Mouse (Mus musculus) liver, embryonic 11.5 days (tissue): ENCODE measurements at regions not wholly inside any gene's neighbourhood (a gene's known extent, or its start where the extent isn't known, plus 50 kb on each side); places are given as distances from the start of the nearest gene placed in this dataset.

ENCODE experiments used
- ATAC-seq: fragments of 200-750 bp; cut with Nextera tagmentation; replicated peaks from 2 replicates; pipeline ENCODE4 v1.8.0; 2017; ENCODE audit warnings: moderate number of reproducible peaks, mild to moderate bottlenecking, moderate TSS enrichment, moderate library complexity; ENCODE audit not compliant: low FRiP score
- DNase-seq: peaks from one replicate; pipeline ENCODE4 v3.0.0-alpha.2; 2017; ENCODE audit warnings: low spot score
- H3K27ac ChIP-seq: fragments of 300-500 bp; sonication (generic); 2 replicates; pipeline ENCODE4 v1.5.1; 2014; ENCODE audit warnings: mild to moderate bottlenecking, low read depth, low read length, control low read depth
- H3K27me3 ChIP-seq: fragments of 300-500 bp; sonication (generic); replicated peaks from 2 replicates; pipeline ENCODE4 v1.6.1; 2014; ENCODE audit warnings: low read length, mixed read lengths; ENCODE audit not compliant: control insufficient read depth, insufficient read depth
- H3K36me3 ChIP-seq: fragments of 300-500 bp; sonication (generic); 2 replicates; pipeline ENCODE4 v1.6.1; 2014; ENCODE audit warnings: mild to moderate bottlenecking, low read length, moderate library complexity, mixed read lengths; ENCODE audit not compliant: control insufficient read depth, insufficient read depth
- H3K4me1 ChIP-seq: fragments of 300-500 bp; sonication (generic); replicated peaks from 2 replicates; pipeline ENCODE4 v1.6.1; 2014; ENCODE audit warnings: low read length, mixed read lengths; ENCODE audit not compliant: control insufficient read depth, insufficient read depth
- H3K4me2 ChIP-seq: fragments of 300-500 bp; sonication (generic); 2 replicates; pipeline ENCODE4 v1.6.1; 2014; ENCODE audit warnings: mild to moderate bottlenecking, control low read depth, moderate library complexity
- H3K4me3 ChIP-seq: fragments of 300-500 bp; sonication (generic); 2 replicates; pipeline ENCODE4 v1.5.1; 2014; ENCODE audit warnings: low read depth, low read length, control low read depth
- H3K9ac ChIP-seq: fragments of 300-500 bp; sonication (generic); 2 replicates; pipeline ENCODE4 v1.6.1; 2014; ENCODE audit warnings: low read depth, low read length, control low read depth
- H3K9me3 ChIP-seq: fragments of 300-500 bp; sonication (generic); 2 replicates; pipeline ENCODE4 v1.6.1; 2016; ENCODE audit warnings: low read length, inconsistent platforms, mixed read lengths; ENCODE audit not compliant: control insufficient read depth
- WGBS: fragments of 180-500 bp; shearing (Covaris S2); extraction: QIAGEN DNeasy Blood & Tissue Kit; methylation state at CpG from one replicate; pipeline ENCODE4 v1.1.7; 2014; 5-methylcytosine and 5-hydroxymethylcytosine counted together

DNA sequence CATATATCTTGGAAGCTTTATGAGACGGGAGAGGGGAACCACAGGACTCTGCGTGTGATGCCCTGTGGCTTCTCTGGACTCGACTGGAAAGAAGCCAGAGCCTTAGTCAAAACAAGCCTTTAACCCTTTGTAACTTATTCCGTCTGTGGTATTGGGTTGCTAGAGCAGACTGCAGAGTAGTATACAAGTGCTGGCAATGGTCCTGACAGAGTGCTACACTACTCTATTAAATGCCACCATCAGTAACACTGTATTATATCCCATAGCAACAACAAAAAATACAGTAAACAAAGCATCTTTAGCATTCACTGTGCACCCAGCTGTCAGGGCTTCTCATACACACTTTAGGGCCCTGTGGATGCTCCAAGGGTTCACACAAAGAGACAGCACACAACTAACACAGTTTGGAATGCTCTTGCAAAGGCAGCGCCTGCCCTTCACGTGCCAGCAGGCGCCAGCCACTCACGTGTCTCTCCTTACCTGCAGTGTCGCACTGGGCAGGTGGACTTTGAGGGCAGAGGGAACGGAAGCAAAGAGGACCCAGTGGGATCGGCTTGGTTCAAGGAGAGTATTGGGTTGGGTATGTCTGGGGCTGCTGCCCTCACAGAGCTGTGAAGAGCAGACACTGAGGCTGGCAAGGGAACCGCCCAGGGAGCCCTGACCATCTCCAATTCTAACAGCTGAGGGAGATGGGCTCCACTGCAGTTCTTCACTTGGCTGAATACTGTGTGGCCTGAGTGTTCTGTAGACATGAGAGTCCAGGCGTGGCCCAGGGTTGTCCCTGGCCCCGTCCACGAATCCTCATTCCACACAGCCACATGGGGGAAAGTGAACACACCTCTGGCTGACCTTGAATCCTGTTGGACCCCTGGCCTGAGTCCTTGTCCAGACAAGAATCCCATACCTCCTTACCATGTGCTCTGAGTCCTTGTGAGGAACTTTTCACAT, 130.3 kb upstream of the Zdhhc25 start:
- no peak overlapping the region for H3K27ac ChIP-seq
- no peak overlapping the region for H3K4me3 ChIP-seq
- H3K36me3 ChIP-seq: no peaks in the 10 kb centered on the region
- no peaks in the 10 kb centered on the region for H3K4me1 ChIP-seq
- DNase-seq (no peak), ATAC-seq (no peak)
- 75% methylated on average over 15 of the region's 15 CpGs for WGBS
- no peaks in the 10 kb centered on the region for H3K27me3 ChIP-seq
- no peak overlapping the region for H3K4me2 ChIP-seq
- no peak overlapping the region for H3K9ac ChIP-seq
- H3K9me3 ChIP-seq: no peaks in the 10 kb centered on the region

DNA sequence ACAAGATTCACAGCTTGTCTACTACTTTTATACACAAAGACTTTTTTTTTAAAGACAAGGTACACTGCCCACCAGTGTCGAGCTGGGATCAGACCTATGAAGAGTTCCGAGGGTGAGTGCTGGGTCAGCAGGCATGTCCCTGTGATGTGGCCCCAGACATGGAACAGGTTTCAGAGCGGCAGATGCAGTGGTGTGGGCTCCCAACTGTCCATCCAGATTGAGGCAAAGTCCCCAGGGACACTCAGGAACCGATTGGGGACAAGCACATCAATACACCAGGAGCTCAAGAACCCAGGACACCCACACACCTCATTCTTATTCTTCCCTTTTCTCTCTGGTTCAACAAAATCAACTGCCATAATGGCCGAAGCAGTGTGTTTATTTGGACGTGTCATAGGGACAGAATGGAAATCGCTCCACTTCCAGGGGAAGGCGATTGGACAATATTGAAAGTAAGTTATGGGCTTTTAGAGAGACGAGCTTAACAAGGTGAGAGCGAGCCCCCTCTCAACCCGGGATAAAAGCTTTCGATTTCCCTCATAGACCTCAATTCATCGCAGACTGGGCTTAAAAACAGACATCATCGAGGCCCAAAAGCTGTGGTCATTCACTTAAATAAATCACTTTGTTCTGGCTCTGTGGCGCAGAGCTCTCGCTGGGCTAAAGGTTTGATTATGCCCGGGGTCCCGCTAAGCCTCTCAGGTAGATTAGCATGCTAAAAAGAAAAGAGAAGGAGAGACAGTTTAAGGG, 127.6 kb upstream of the Zdhhc25 start:
- no peak for ATAC-seq

DNA sequence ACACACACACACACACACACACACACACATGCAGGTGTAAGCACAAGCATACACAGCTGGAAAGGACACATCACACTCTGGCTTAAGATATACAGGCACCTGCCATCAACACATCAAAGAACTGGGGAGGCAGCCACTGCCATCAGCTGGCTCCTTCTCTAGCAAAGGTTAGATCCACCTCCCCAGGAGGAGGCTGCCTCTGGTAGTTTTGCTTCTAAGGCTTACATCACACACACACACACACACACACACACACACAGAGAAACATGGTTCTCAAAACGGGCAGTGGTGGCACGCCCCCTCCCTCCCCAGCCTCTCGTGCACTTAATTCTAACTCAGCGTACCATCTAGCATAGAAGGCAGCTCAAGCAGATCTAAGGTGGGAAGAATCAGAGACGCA, 126.9 kb upstream of the Zdhhc25 start:
- Histone ChIP-seq H3K36me3 (no peaks in the 10 kb centered on the region), H3K9me3 (no peaks in the 10 kb centered on the region), H3K27ac (no peak overlapping the region), H3K27me3 (no peaks in the 10 kb centered on the region), H3K4me2 (no peak overlapping the region), H3K4me1 (no peaks in the 10 kb centered on the region), H3K4me3 (no peak overlapping the region), H3K9ac (no peak overlapping the region)
- no peak for ATAC-seq
- DNase-seq: no peak
- 77% methylated on average over 5 of the region's 5 CpGs for WGBS

More for the DNA sequence above, 127.6 kb upstream of the Zdhhc25 start:
- no peak overlapping the region for H3K4me3 ChIP-seq
- H3K36me3 ChIP-seq: no peaks in the 10 kb centered on the region
- no peak overlapping the region for H3K9ac ChIP-seq
- no peaks in the 10 kb centered on the region for H3K9me3 ChIP-seq
- no peaks in the 10 kb centered on the region for H3K4me1 ChIP-seq
- no peak overlapping the region for H3K4me2 ChIP-seq
- H3K27ac ChIP-seq: no peak overlapping the region
- no peaks in the 10 kb centered on the region for H3K27me3 ChIP-seq
- no peak for DNase-seq
- 75% methylated on average over 18 of the region's 18 CpGs for WGBS

DNA sequence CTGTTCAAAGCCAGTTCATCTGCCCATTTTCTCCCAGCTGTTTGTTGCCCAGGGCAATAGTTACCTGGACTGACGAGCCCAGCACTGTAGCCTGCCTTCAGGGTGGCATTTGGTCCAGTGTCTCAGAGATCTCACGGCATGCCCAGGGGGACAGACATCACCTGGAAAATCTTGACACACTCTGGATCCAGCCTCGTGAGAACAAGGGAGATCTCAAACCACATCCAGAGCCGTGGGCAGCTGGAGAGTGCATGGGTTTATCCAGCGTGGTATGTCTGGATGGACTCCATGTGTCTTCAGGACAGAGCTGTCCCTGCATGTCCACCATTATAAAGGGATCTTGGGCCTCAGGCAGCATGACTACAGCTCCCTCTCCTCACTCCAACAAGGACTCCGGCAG, 116.6 kb upstream of the Zdhhc25 start:
- WGBS: 78% methylated on average over 6 of the region's 6 CpGs
- Histone ChIP-seq H3K9ac (no peak overlapping the region), H3K9me3 (no peaks in the 10 kb centered on the region), H3K36me3 (no peaks in the 10 kb centered on the region), H3K4me1 (no peaks in the 10 kb centered on the region), H3K4me2 (no peak overlapping the region), H3K27me3 (no peaks in the 10 kb centered on the region), H3K4me3 (no peak overlapping the region), H3K27ac (no peak overlapping the region)
- ATAC-seq (no peak), DNase-seq (no peak)

DNA sequence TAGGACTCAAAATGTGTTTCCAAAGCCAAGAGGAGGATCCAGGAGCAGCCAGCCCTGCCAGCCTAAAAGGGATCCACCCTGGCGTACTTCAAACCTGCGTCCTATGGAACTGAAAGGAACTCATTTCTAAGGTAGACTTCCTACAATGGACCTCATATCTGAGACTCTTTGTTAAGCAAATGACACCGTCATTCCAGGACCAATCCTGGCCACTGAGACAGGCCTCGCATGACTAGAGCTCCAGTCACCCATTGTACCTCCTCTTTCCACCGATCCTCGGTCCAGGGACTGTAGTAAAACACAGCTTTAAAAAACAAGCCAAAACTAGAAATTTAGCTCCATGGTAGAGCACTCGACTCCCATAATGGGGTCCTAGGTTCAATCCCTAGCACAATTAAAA, 110.4 kb upstream of the Zdhhc25 start:
- DNase-seq (no peak), ATAC-seq (no peak)
- no peaks in the 10 kb centered on the region for H3K4me1 ChIP-seq
- no peaks in the 10 kb centered on the region for H3K36me3 ChIP-seq
- no peaks in the 10 kb centered on the region for H3K27me3 ChIP-seq
- no peak overlapping the region for H3K9ac ChIP-seq
- no peaks in the 10 kb centered on the region for H3K9me3 ChIP-seq
- H3K27ac ChIP-seq: no peak overlapping the region
- WGBS: 84% methylated on average over 7 of the region's 7 CpGs
- H3K4me2 ChIP-seq: no peak overlapping the region
- no peak overlapping the region for H3K4me3 ChIP-seq

DNA sequence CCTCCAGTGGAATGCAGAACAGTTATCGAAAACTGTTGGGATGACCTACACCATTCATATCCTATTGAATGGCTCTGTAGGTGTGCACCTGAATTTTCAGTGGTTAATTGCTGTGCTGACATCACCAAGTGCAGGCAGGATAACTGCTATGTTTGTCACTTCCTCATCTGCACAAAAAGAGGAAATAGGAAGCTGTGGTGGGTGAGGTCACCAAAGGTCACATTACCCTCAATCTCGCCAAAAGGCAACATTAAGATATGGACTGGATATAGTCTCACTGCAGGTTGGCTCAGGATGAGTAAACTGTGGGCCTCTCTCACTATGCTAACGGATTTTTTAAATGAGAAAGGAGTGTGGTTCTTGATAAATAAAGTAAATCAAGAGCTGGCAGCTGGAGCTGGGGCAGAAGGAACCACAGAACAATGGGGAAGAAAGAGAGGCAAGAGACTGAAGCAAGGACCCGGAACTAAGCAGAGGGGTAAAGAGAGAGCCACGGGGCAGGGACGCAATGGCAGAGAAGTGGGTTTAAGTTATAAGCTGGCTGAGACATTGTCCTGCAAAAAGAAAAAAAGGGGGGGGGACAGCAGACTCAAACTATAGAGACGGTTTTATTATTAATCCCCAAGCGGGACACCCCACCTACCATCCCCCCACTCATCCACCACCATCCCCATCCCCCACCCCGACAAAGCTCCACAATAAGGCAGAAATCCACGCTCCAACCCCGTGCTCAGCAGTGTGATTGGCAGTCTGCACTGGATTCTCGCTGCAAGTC, 109.6 kb upstream of the Zdhhc25 start:
- Histone ChIP-seq H3K9ac (no peak overlapping the region), H3K4me1 (no peaks in the 10 kb centered on the region), H3K4me2 (no peak overlapping the region), H3K27ac (no peak overlapping the region), H3K36me3 (no peaks in the 10 kb centered on the region), H3K4me3 (no peak overlapping the region), H3K9me3 (no peaks in the 10 kb centered on the region), H3K27me3 (no peaks in the 10 kb centered on the region)
- DNase-seq (no peak), ATAC-seq (no peak; the same call in 1 of the 2 replicates)
- 41% methylated on average over 12 of the region's 12 CpGs for WGBS

DNA sequence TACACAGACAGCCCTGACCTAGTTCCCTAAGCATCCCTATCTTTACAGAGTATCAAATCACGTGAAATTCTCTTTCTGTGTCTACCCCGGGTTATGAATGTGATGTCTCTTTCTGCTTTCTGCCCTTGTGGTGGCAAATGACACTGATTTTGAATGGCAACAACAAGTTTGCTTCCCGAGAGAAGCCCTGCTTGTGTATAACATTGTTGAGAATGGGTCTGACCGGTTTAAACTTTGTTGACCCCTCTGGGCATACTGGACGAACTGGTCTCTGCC, 109.1 kb upstream of the Zdhhc25 start:
- H3K9me3 ChIP-seq: no peaks in the 10 kb centered on the region
- WGBS: 66% methylated on average over 5 of the region's 5 CpGs
- no peak for DNase-seq
- H3K9ac ChIP-seq: no peak overlapping the region
- H3K4me1 ChIP-seq: no peaks in the 10 kb centered on the region
- H3K27me3 ChIP-seq: no peaks in the 10 kb centered on the region
- ATAC-seq: no peak
- H3K4me2 ChIP-seq: no peak overlapping the region
- no peak overlapping the region for H3K27ac ChIP-seq
- H3K4me3 ChIP-seq: no peak overlapping the region
- H3K36me3 ChIP-seq: no peaks in the 10 kb centered on the region

DNA sequence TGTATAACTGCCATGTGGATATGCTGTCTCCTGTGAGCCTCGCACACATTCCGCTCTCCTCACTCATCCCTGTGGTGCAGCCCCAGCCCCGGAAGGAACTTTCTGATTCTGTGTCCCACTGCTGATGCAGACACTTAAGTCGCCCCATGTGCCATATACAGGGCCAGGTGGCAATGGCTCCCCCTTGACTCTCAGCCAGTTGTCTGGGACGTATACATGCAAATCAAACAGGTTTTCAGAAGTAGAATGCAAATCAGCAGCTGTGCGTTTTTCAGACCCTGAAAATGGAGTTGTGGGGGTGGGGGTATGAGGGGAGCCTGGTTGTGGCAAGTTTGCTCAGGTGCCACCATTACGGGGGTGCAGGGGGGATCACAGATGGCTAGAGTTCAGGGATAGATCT, 102.1 kb upstream of the Zdhhc25 start:
- no peak overlapping the region for H3K9ac ChIP-seq
- H3K36me3 ChIP-seq: no peaks in the 10 kb centered on the region
- no peaks in the 10 kb centered on the region for H3K4me1 ChIP-seq
- 83% methylated on average over 7 of the region's 7 CpGs for WGBS
- ATAC-seq: no peak
- no peak overlapping the region for H3K4me2 ChIP-seq
- no peak overlapping the region for H3K4me3 ChIP-seq
- H3K27me3 ChIP-seq: no peaks in the 10 kb centered on the region
- H3K27ac ChIP-seq: no peak overlapping the region
- no peaks in the 10 kb centered on the region for H3K9me3 ChIP-seq
- no peak for DNase-seq
